Mouse (Mus musculus) brain, embryonic 14.5 days (tissue): ENCODE measurements around the gene Hmces. TPM values are rescaled to one million over a fixed set of nuclear protein-coding genes. Genes with fewer than 3 reads are reported as not detected.
"Not testable (repeated sequence)": the region's sequence is repeated elsewhere in the genome, so short reads cannot be mapped to it uniquely, and the experiment has no call there.

Source experiments
- DNase-seq: peaks from one replicate; pipeline ENCODE4 v3.0.0-alpha.2; 2011; ENCODE audit warnings: low read depth
- CTCF ChIP-seq: fragments of 200-500 bp; IDR thresholded peaks from 2 replicates; pipeline ENCODE4 v1.5.1; 2012; ENCODE audit warnings: inconsistent platforms, mild to moderate bottlenecking, moderate library complexity, borderline replicate concordance; ENCODE audit not compliant: insufficient read depth, insufficient read length; ENCODE audit errors: extremely low read depth
- POLR2A ChIP-seq: fragments of 200-500 bp; IDR thresholded peaks from 2 replicates; pipeline ENCODE4 v1.6.1; 2012; ENCODE audit warnings: mild to moderate bottlenecking, inconsistent platforms, borderline replicate concordance; ENCODE audit not compliant: poor library complexity, insufficient read depth, insufficient read length, severe bottlenecking; ENCODE audit errors: extremely low read depth
- polyA plus RNA-seq: library from polyadenylated mRNA; depleted of rRNA; stranded (reverse); fragments of >200 nt; gene quantifications from 2 replicates; pipeline ENCODE4 v1.2.3, GENCODE M21; 2012; rRNA removed

Hmces gene
- polyA plus RNA-seq, 1 experiment = 35.5 TPM

GRCm38 (mm10) chr6:87921201-87921600 lies 7.5 kb downstream of the Hmces start:
- no peak for TF ChIP-seq POLR2A
- no peak for TF ChIP-seq CTCF
- DNase-seq = no peak

- DNase-seq = no peak
- TF ChIP-seq POLR2A (no peak), CTCF (no peak)
Observed at GRCm38 (mm10) chr6:87923624-87924023, 9.9 kb downstream of the Hmces start.

- TF ChIP-seq CTCF (no peak), POLR2A (no peak)
- DNase-seq = no peak
Observed at GRCm38 (mm10) chr6:87935037-87935436, 21.3 kb downstream of the Hmces start.

GRCm38 (mm10) chr6:87937178-87937788 lies 23.5 kb downstream of the Hmces start:
- TF ChIP-seq POLR2A (no peak), CTCF (no peak)

GRCm38 (mm10) chr6:87938941-87939340 lies 25.2 kb downstream of the Hmces start:
- TF ChIP-seq CTCF = no peak
- TF ChIP-seq POLR2A = no peak
- DNase-seq = no peak

More at GRCm38 (mm10) chr6:87937178-87937788, 23.5 kb downstream of the Hmces start:
- peak; percentile 87 for DNase-seq

- TF ChIP-seq POLR2A (no peak), CTCF (no peak)
- DNase-seq = no peak
Observed at GRCm38 (mm10) chr6:87942179-87942578, 28.4 kb downstream of the Hmces start.

- DNase-seq = not testable (repeated sequence)
Observed at GRCm38 (mm10) chr6:87962457-87962856, 48.7 kb downstream of the Hmces start.

GRCm38 (mm10) chr6:87970041-87970440 lies 56.3 kb downstream of the Hmces start:
- DNase-seq = no peak
- TF ChIP-seq POLR2A (no peak), CTCF (no peak)

GRCm38 (mm10) chr6:87979728-87980127 lies 66.0 kb downstream of the Hmces start:
- TF ChIP-seq CTCF = no peak
- no peak for TF ChIP-seq POLR2A
- no peak for DNase-seq

- DNase-seq = peak; percentile 96
- TF ChIP-seq CTCF (peak; percentile 60), POLR2A (peak; percentile 19; the same call in 1 of the 2 replicates)
Observed at GRCm38 (mm10) chr6:87980374-87981029, 66.8 kb downstream of the Hmces start.

- DNase-seq = peak; percentile 60
- no peak for TF ChIP-seq CTCF
- TF ChIP-seq POLR2A = no peak
Observed at GRCm38 (mm10) chr6:87981030-87981485, 67.3 kb downstream of the Hmces start.

GRCm38 (mm10) chr6:87981547-87982256 lies 68.0 kb downstream of the Hmces start, which contains the start of gene H1fx:
H1fx (minus strand) TSS chr6:87981637.
- TF ChIP-seq POLR2A (peak; percentile 100), CTCF (peak; percentile 53)
- DNase-seq = peak; percentile 91

GRCm38 (mm10) chr6:87982506-87982905 lies 68.8 kb downstream of the Hmces start:
- TF ChIP-seq CTCF (no peak), POLR2A (no peak)
- no peak for DNase-seq

Other genes starting within 250 kb of the Hmces start
- 6.4 and 7.2 TPM in 2 replicates for gene Aplf, start 241.7 kb upstream of the Hmces start, polyA plus RNA-seq
- 2.0 and 4.6 TPM in 2 replicates for gene Efcc1, start 183.1 kb upstream of the Hmces start, polyA plus RNA-seq
- 0.50 and 1.3 TPM in 2 replicates for gene Gp9, start 135.9 kb upstream of the Hmces start, polyA plus RNA-seq
- gene Rab43, start 101.8 kb upstream of the Hmces start, polyA plus RNA-seq = 13.4 and 14.3 TPM in 2 replicates
- gene Gm45140, start 78.1 kb upstream of the Hmces start, polyA plus RNA-seq = 5.9 and 6.8 TPM in 2 replicates
- gene Isy1, start 75.1 kb upstream of the Hmces start, polyA plus RNA-seq = 31.3 and 38.3 TPM in 2 replicates
- 264 and 299 TPM in 2 replicates for gene Cnbp, start 62.8 kb upstream of the Hmces start, polyA plus RNA-seq
- gene Copg1, start 26.1 kb upstream of the Hmces start, polyA plus RNA-seq = 78.3 and 121 TPM in 2 replicates
- 153 and 175 TPM in 2 replicates for gene H1fx, start 67.7 kb downstream of the Hmces start, polyA plus RNA-seq
- gene Rab7, start 131.3 kb downstream of the Hmces start, polyA plus RNA-seq = 243 and 306 TPM in 2 replicates
- 215 and 219 TPM in 2 replicates for gene Rpn1, start 170.5 kb downstream of the Hmces start, polyA plus RNA-seq